Comparison of ENCODE assay signal across 7 mouse cellular contexts in the genomic region with DNA sequence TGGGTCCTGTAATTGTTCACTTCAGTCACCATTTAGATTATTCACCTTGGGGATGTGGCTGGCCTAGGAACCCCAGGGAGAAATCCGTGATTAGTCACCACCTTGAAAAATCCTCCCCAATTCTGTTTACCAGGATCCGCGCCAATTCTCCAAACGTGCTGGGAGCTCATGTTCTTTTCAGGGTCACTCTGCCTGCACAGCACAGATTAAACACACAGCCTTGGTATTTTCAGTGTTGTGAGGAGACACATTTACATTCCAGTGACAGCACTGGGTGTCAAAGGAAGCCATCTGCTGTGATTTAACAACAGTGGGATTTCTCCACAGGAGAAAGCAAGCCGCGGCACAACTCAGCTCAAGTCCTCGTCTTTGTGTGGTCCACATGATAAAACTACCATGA.
DNase-seq lines count a peak whose midpoint lies in the region; ATAC-seq and TF ChIP-seq lines count a peak whose summit lies in the region.

No protein-coding gene starts in this region.

- ATAC-seq in forebrain, postnatal 0 days: peak; percentile 88

- WGBS in forebrain, postnatal 0 days: 10% methylated on average over 7 of the region's 7 CpGs

- H3K4me3 ChIP-seq in forebrain, postnatal 0 days (ENCODE audit: low read depth, low read length): no peak overlapping the region

- no peaks in the 10 kb centered on the region for H3K36me3 ChIP-seq in forebrain, postnatal 0 days (ENCODE audit: insufficient read depth)

- DNase-seq in retina, postnatal 1 day: peak; percentile 9
- no peak for DNase-seq in retina, embryonic 14.5 days (ENCODE audit: low spot score)
- DNase-seq in forebrain, postnatal 0 days: peak; percentile 52
- DNase-seq in left cerebral cortex, postnatal 36 days (ENCODE audit: low spot score in 2 of 2): peak; percentile 19 to 21
- DNase-seq in right cerebral cortex, postnatal 14 days: peak; percentile 23
- no peak for DNase-seq in kidney, adult 11 months
- no peak for DNase-seq in heart, adult 11 months

- H3K9me3 ChIP-seq in forebrain, postnatal 0 days (ENCODE audit: low read length): no peaks in the 10 kb centered on the region

- H3K4me2 ChIP-seq in forebrain, postnatal 0 days (ENCODE audit: low read depth): 0 out of 2 replicates have a peak overlapping the region, but pooled peaks have one; percentile 1

- TF ChIP-seq CTCF in forebrain, postnatal 0 days (IDR thresholded peaks at IDR 0.05; ENCODE audit: low read depth): no peak

- intact Hi-C loops in left cerebral cortex, postnatal 36 days (cut with DNase I): no loop called here

- H3K27me3 ChIP-seq in forebrain, postnatal 0 days (ENCODE audit: insufficient read depth, low read length): no peaks in the 10 kb centered on the region

- H3K4me1 ChIP-seq in forebrain, postnatal 0 days (ENCODE audit: insufficient read depth): peaks cover 12% of the 10 kb centered on the region

- H3K9ac ChIP-seq in forebrain, postnatal 0 days: no peak overlapping the region

- H3K27ac ChIP-seq in forebrain, postnatal 0 days (ENCODE audit: low read depth, low read length): no peak overlapping the region

Comparison
In these comparisons a context has a peak if more than half of its experiments do, and no peak if none do; other contexts are left out.
1. DNase-seq: peak in retina, postnatal 1 day (single experiment), forebrain, postnatal 0 days (single experiment), left cerebral cortex, postnatal 36 days (2 of 2) and right cerebral cortex, postnatal 14 days (single experiment); none in retina, embryonic 14.5 days (single experiment), kidney, adult 11 months (single experiment) and heart, adult 11 months (single experiment).